Mouse (Mus musculus): Measurements from ENCODE around the gene Gpr33. TPM values are rescaled to one million over a fixed set of nuclear protein-coding genes. Genes with fewer than 3 reads are reported as not detected.

The Gpr33 gene
- total RNA-seq, 1 experiment, result not detected

DNA sequence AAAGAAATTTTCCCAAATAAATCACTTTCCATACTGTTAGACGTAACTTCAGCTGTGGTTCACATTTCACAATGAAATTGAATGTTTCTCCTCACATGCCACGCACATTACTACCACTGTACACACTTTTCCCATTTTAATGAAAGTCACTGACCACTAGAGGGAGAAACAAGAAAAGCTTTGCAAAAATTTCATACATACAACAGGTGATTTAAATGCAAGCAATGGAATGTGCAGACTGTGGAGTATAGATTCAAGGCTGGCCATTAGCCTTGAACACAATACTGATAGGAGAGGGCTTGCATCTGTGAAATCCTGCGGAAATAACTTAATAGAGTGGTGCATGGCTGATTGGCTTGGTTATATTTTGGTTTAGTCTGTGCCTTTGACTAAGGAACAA is 10.5 kb upstream of the Gpr33 start:
- no peak overlapping the region for H3K4me3 ChIP-seq (ENCODE audit: insufficient read depth in 1 of 2, low read depth in 1 of 2, low read length in 2 of 2, poor library complexity in 1 of 2, severe bottlenecking in 1 of 2)
- no peak for TF ChIP-seq ZNF384 (IDR thresholded peaks at IDR 0.05; ENCODE audit: low read depth, low read length)
- no peak for TF ChIP-seq HCFC1 (IDR thresholded peaks at IDR 0.05; ENCODE audit: borderline replicate concordance, insufficient read depth, low read length)
- TF ChIP-seq CHD2 (IDR thresholded peaks at IDR 0.05; ENCODE audit: low read depth, low read length), result no peak
- no peak for TF ChIP-seq ZC3H11A (IDR thresholded peaks at IDR 0.05; ENCODE audit: borderline replicate concordance, low read depth, low read length)
- TF ChIP-seq MAFK (IDR thresholded peaks at IDR 0.05; ENCODE audit: insufficient read depth, low read depth, low read length), result no peak
- H3K27ac ChIP-seq (ENCODE audit: insufficient read depth, low read depth, low read length, poor library complexity, severe bottlenecking), result no peak overlapping the region
- H3K9me3 ChIP-seq (ENCODE audit: control insufficient read depth, insufficient read depth, low read depth, low read length), result no peaks in the 10 kb centered on the region
- no peak overlapping the region for H3K9ac ChIP-seq (ENCODE audit: insufficient read depth, low read depth, low read length, poor library complexity, severe bottlenecking)
- no peaks in the 10 kb centered on the region for H3K36me3 ChIP-seq (ENCODE audit: control insufficient read depth, insufficient read depth, low read length, poor library complexity, severe bottlenecking)
- DNase-seq (ENCODE audit: low read depth, low spot score), result peak; percentile 12
- no peaks in the 10 kb centered on the region for H3K4me1 ChIP-seq (ENCODE audit: control insufficient read depth in 2 of 2, insufficient read depth in 2 of 2, low read length in 2 of 2, poor library complexity in 1 of 2)
- in situ Hi-C loops (cut with MboI; ENCODE audit: low sequenced_read_pairs in 2 of 2, unreplicated experiment in 2 of 2), result loop anchor here (25.0 kb wide), 2 partner anchors 599 to 824 kb away; no protein-coding TSS in a partner anchor

DNA sequence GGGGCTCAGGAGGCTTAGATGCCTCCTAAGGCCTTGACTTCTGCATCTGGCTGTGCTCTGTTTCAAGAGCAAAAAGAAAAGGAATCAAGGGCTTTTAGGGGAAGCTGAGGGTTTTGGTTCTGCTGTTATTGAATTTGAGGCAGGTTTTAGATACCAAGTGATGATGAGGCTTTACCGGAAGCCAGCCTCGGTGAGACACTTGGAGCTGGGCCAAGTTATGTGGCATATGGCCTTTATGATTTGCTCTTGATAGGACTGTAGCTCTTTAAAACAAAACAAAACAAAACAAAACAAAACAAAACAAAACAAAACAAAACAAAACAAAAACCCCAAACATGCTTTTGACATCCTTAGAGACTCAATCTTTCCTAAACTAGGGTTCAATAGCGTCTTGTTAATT is 7.1 kb upstream of the Gpr33 start:
- H3K4me3 ChIP-seq (ENCODE audit: insufficient read depth in 1 of 2, low read depth in 1 of 2, low read length in 2 of 2, poor library complexity in 1 of 2, severe bottlenecking in 1 of 2), result no peak overlapping the region
- no peak for DNase-seq (ENCODE audit: low read depth, low spot score)
- TF ChIP-seq MAFK (IDR thresholded peaks at IDR 0.05; ENCODE audit: insufficient read depth, low read depth, low read length), result no peak
- no peak for TF ChIP-seq HCFC1 (IDR thresholded peaks at IDR 0.05; ENCODE audit: borderline replicate concordance, insufficient read depth, low read length)
- TF ChIP-seq CHD2 (IDR thresholded peaks at IDR 0.05; ENCODE audit: low read depth, low read length), result no peak
- no peak for TF ChIP-seq ZC3H11A (IDR thresholded peaks at IDR 0.05; ENCODE audit: borderline replicate concordance, low read depth, low read length)
- TF ChIP-seq ZNF384 (IDR thresholded peaks at IDR 0.05; ENCODE audit: low read depth, low read length), result no peak
- H3K36me3 ChIP-seq (ENCODE audit: control insufficient read depth, insufficient read depth, low read length, poor library complexity, severe bottlenecking), result no peaks in the 10 kb centered on the region
- no peaks in the 10 kb centered on the region for H3K4me1 ChIP-seq (ENCODE audit: control insufficient read depth in 2 of 2, insufficient read depth in 2 of 2, low read length in 2 of 2, poor library complexity in 1 of 2)
- H3K27ac ChIP-seq (ENCODE audit: insufficient read depth, low read depth, low read length, poor library complexity, severe bottlenecking), result no peak overlapping the region
- H3K9me3 ChIP-seq (ENCODE audit: control insufficient read depth, insufficient read depth, low read depth, low read length), result no peaks in the 10 kb centered on the region
- H3K9ac ChIP-seq (ENCODE audit: insufficient read depth, low read depth, low read length, poor library complexity, severe bottlenecking), result no peak overlapping the region
- in situ Hi-C loops (cut with MboI; ENCODE audit: low sequenced_read_pairs in 2 of 2, unreplicated experiment in 2 of 2), result loop anchor here (25.0 kb wide), 2 partner anchors 602 to 827 kb away; no protein-coding TSS in a partner anchor

DNA sequence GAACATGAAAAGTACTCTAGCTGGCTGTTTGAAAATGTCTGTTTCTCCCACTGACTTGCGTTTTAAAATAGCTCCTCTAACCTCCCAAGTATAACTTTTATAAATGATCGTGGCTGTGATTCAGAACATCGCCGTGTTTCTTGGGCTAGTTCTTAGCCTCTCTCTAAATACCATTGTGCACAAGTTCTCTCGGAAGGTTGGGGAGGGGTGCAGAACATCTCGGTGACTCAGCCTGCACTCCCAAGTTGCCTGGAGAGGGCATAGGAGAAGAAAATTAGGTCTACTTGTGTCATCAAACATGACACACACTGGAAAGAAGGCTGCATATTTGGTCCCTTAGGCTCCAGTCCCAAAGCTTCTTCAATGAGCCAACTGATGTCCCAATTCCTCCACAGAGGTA is 4.4 kb upstream of the Gpr33 start:
- no peak overlapping the region for H3K9ac ChIP-seq (ENCODE audit: insufficient read depth, low read depth, low read length, poor library complexity, severe bottlenecking)
- no peak overlapping the region for H3K4me3 ChIP-seq (ENCODE audit: insufficient read depth in 1 of 2, low read depth in 1 of 2, low read length in 2 of 2, poor library complexity in 1 of 2, severe bottlenecking in 1 of 2)
- TF ChIP-seq ZC3H11A (IDR thresholded peaks at IDR 0.05; ENCODE audit: borderline replicate concordance, low read depth, low read length) (no peak), CHD2 (IDR thresholded peaks at IDR 0.05; ENCODE audit: low read depth, low read length) (no peak), HCFC1 (IDR thresholded peaks at IDR 0.05; ENCODE audit: borderline replicate concordance, insufficient read depth, low read length) (no peak), ZNF384 (IDR thresholded peaks at IDR 0.05; ENCODE audit: low read depth, low read length) (no peak), MAFK (IDR thresholded peaks at IDR 0.05; ENCODE audit: insufficient read depth, low read depth, low read length) (no peak)
- no peaks in the 10 kb centered on the region for H3K4me1 ChIP-seq (ENCODE audit: control insufficient read depth in 2 of 2, insufficient read depth in 2 of 2, low read length in 2 of 2, poor library complexity in 1 of 2)
- in situ Hi-C loops (cut with MboI; ENCODE audit: low sequenced_read_pairs in 2 of 2, unreplicated experiment in 2 of 2), result loop anchor here (25.0 kb wide), 2 partner anchors 605 to 830 kb away; no protein-coding TSS in a partner anchor
- H3K27ac ChIP-seq (ENCODE audit: insufficient read depth, low read depth, low read length, poor library complexity, severe bottlenecking), result no peak overlapping the region
- no peaks in the 10 kb centered on the region for H3K9me3 ChIP-seq (ENCODE audit: control insufficient read depth, insufficient read depth, low read depth, low read length)
- no peak for DNase-seq (ENCODE audit: low read depth, low spot score)
- H3K36me3 ChIP-seq (ENCODE audit: control insufficient read depth, insufficient read depth, low read length, poor library complexity, severe bottlenecking), result no peaks in the 10 kb centered on the region

DNA sequence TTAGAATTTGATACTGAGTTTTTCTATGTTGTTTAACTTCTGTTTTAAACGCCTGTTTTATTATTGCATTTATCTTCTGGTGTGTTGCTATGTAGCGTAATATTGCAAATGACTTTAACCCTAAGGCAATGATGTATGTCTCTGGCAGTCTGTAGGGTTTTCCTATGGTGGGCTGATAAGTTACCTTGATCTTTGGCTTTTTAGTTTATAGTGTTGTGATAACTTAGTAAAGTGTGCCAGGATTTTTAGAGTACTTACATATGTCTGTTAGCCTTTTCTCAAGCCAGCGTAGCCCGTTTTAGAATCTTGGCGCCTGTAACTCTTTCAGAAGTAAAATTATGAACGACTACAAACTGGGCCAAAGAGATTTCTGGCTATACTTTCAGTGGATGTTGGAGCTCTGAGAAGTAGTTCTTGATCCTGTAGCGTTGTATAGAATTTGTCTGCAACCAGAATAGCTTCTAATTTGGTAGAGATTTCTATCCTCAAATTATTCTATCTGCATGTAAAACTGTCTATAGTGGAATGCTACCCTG is 13.3 kb downstream of the Gpr33 start:
- no peak for DNase-seq (ENCODE audit: low read depth, low spot score)
- H3K9ac ChIP-seq (ENCODE audit: insufficient read depth, low read depth, low read length, poor library complexity, severe bottlenecking), result no peak overlapping the region
- H3K36me3 ChIP-seq (ENCODE audit: control insufficient read depth, insufficient read depth, low read length, poor library complexity, severe bottlenecking), result no peaks in the 10 kb centered on the region
- in situ Hi-C loops (cut with MboI; ENCODE audit: low sequenced_read_pairs in 2 of 2, unreplicated experiment in 2 of 2), result no loop called here
- no peaks in the 10 kb centered on the region for H3K4me1 ChIP-seq (ENCODE audit: control insufficient read depth in 2 of 2, insufficient read depth in 2 of 2, low read length in 2 of 2, poor library complexity in 1 of 2)
- no peaks in the 10 kb centered on the region for H3K9me3 ChIP-seq (ENCODE audit: control insufficient read depth, insufficient read depth, low read depth, low read length)
- TF ChIP-seq ZNF384 (IDR thresholded peaks at IDR 0.05; ENCODE audit: low read depth, low read length), result no peak
- no peak overlapping the region for H3K4me3 ChIP-seq (ENCODE audit: insufficient read depth in 1 of 2, low read depth in 1 of 2, low read length in 2 of 2, poor library complexity in 1 of 2, severe bottlenecking in 1 of 2)
- H3K27ac ChIP-seq (ENCODE audit: insufficient read depth, low read depth, low read length, poor library complexity, severe bottlenecking), result no peak overlapping the region

DNA sequence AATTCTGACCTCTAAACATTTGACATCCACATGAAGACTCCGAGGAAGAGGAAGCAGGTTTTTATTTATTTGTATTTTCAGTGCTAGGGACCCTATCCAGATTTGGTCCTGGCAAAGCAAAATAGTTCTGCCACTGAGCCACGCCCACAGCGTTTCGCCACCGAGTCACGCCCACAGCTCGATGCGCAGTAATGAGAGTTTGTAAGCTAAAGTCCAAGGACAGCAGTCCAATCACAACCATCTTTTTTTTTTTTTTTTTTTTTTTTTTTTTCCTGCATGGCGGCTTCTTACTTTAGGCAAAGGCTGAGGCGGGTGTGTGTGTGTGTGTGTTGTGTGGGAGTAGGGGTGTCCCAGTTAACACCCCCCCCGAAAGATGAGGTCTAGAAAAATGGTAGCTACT is 13.8 kb downstream of the Gpr33 start:
- H3K4me1 ChIP-seq (ENCODE audit: control insufficient read depth in 2 of 2, insufficient read depth in 2 of 2, low read length in 2 of 2, poor library complexity in 1 of 2), result no peaks in the 10 kb centered on the region
- H3K9me3 ChIP-seq (ENCODE audit: control insufficient read depth, insufficient read depth, low read depth, low read length), result no peaks in the 10 kb centered on the region
- DNase-seq (ENCODE audit: low read depth, low spot score), result no peak
- H3K27ac ChIP-seq (ENCODE audit: insufficient read depth, low read depth, low read length, poor library complexity, severe bottlenecking), result no peak overlapping the region
- H3K9ac ChIP-seq (ENCODE audit: insufficient read depth, low read depth, low read length, poor library complexity, severe bottlenecking), result no peak overlapping the region
- in situ Hi-C loops (cut with MboI; ENCODE audit: low sequenced_read_pairs in 2 of 2, unreplicated experiment in 2 of 2), result no loop called here
- H3K4me3 ChIP-seq (ENCODE audit: insufficient read depth in 1 of 2, low read depth in 1 of 2, low read length in 2 of 2, poor library complexity in 1 of 2, severe bottlenecking in 1 of 2), result no peak overlapping the region
- peak; percentile 67; the same call in 1 of the 2 replicates for TF ChIP-seq ZNF384 (IDR thresholded peaks at IDR 0.05; ENCODE audit: low read depth, low read length)
- TF ChIP-seq HCFC1 (IDR thresholded peaks at IDR 0.05; ENCODE audit: borderline replicate concordance, insufficient read depth, low read length), result no peak
- H3K36me3 ChIP-seq (ENCODE audit: control insufficient read depth, insufficient read depth, low read length, poor library complexity, severe bottlenecking), result no peaks in the 10 kb centered on the region

Data from ES-E14 (cell line).